Mouse (Mus musculus) liver, embryonic 14.5 days (tissue): ENCODE measurements around the gene Emp3.

Source experiments
- CTCF ChIP-seq: IDR thresholded peaks from 2 replicates; pipeline ENCODE4 v1.5.1; 2016; ENCODE audit warnings: antibody characterized with exemption, low read depth, control low read depth
- EP300 ChIP-seq: IDR thresholded peaks from 2 replicates; pipeline ENCODE4 v1.6.1; 2016; ENCODE audit warnings: antibody characterized with exemption, low read depth

DNA sequence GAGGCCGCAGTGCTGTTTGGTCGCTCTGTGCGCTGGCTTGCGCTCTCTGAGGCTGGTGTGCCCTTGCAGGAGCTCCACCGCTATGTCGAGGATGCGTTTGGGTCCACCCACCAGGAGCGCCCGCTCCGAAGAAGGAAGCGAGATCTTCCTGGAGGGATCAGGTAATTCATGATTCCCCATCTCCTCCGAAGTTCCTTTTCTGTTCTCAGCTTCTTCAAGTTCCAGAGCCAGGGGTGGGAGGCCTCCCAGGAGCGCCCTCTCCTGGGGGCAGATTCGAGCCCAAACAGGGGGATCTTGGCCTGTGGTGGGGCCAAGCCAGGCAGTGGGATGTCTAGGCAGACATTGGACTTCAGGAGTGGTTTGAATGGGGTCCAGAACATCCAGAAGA, 3.2 kb upstream of the Emp3 start:
- peak; percentile 61 for TF ChIP-seq CTCF
- TF ChIP-seq EP300: no peak
